Mouse (Mus musculus): ENCODE data around the gene Tesc. TPM values are rescaled to one million over a fixed set of nuclear protein-coding genes. Genes with fewer than 3 reads are reported as not detected.

The Tesc gene
- polyA plus RNA-seq, 1 experiment from 2014 or later: 10.6 TPM

GRCm38 (mm10) chr5:118017527-118017926 is 10.0 kb upstream of the Tesc start:
- Histone ChIP-seq H3K36me3 (no peaks in the 10 kb centered on the region), H3K4me1 (peaks cover 10% of the 10 kb centered on the region), H3K27ac (replicated peaks) (no peak overlapping the region), H3K4me2 (replicated peaks) (no peak overlapping the region), H3K27me3 (no peaks in the 10 kb centered on the region), H3K4me3 (no peak overlapping the region), H3K9me3 (no peaks in the 10 kb centered on the region), H3K9ac (replicated peaks) (no peak overlapping the region)
- WGBS: 62% methylated on average over 5 of the region's 5 CpGs
- ATAC-seq (replicated peaks): no peak

GRCm38 (mm10) chr5:118019905-118020304 is 7.6 kb upstream of the Tesc start:
- no peak overlapping the region for H3K9ac ChIP-seq (replicated peaks)
- WGBS: 62% methylated on average over 11 of the region's 11 CpGs

GRCm38 (mm10) chr5:118023053-118023452 is 4.5 kb upstream of the Tesc start:
- WGBS: 81% methylated on average over 3 of the region's 3 CpGs
- Histone ChIP-seq H3K4me2 (replicated peaks) (no peak overlapping the region), H3K9me3 (no peaks in the 10 kb centered on the region), H3K27ac (replicated peaks) (no peak overlapping the region), H3K27me3 (peaks cover 29% of the 10 kb centered on the region), H3K36me3 (no peaks in the 10 kb centered on the region), H3K9ac (replicated peaks) (no peak overlapping the region), H3K4me1 (peaks cover 19% of the 10 kb centered on the region), H3K4me3 (no peak overlapping the region)
- no peak for ATAC-seq (replicated peaks)

More at GRCm38 (mm10) chr5:118019905-118020304, 7.6 kb upstream of the Tesc start:
- Histone ChIP-seq H3K27ac (replicated peaks) (no peak overlapping the region), H3K36me3 (no peaks in the 10 kb centered on the region), H3K27me3 (no peaks in the 10 kb centered on the region), H3K4me2 (replicated peaks) (no peak overlapping the region), H3K4me3 (no peak overlapping the region), H3K9me3 (no peaks in the 10 kb centered on the region), H3K4me1 (peaks cover 5% of the 10 kb centered on the region)
- ATAC-seq (replicated peaks): no peak

GRCm38 (mm10) chr5:118025880-118026279 is 1.7 kb upstream of the Tesc start:
- no peak for ATAC-seq (replicated peaks)
- H3K4me1 ChIP-seq: peaks cover 38% of the 10 kb centered on the region
- no peak overlapping the region for H3K27ac ChIP-seq (replicated peaks)
- no peak overlapping the region for H3K4me3 ChIP-seq
- H3K4me2 ChIP-seq (replicated peaks): no peak overlapping the region
- 2% methylated on average over 12 of the region's 12 CpGs for WGBS
- peaks cover 49% of the 10 kb centered on the region for H3K27me3 ChIP-seq
- H3K9me3 ChIP-seq: no peaks in the 10 kb centered on the region
- no peaks in the 10 kb centered on the region for H3K36me3 ChIP-seq
- H3K9ac ChIP-seq (replicated peaks): no peak overlapping the region

GRCm38 (mm10) chr5:118026343-118026742 is 1.2 kb upstream of the Tesc start:
- no peaks in the 10 kb centered on the region for H3K36me3 ChIP-seq
- no peak overlapping the region for H3K4me3 ChIP-seq
- peaks cover 49% of the 10 kb centered on the region for H3K27me3 ChIP-seq
- 2% methylated on average over 13 of the region's 13 CpGs for WGBS
- no peaks in the 10 kb centered on the region for H3K9me3 ChIP-seq
- ATAC-seq (replicated peaks): no peak
- H3K27ac ChIP-seq (replicated peaks): no peak overlapping the region
- H3K9ac ChIP-seq (replicated peaks): no peak overlapping the region
- H3K4me2 ChIP-seq (replicated peaks): no peak overlapping the region
- peaks cover 42% of the 10 kb centered on the region for H3K4me1 ChIP-seq

GRCm38 (mm10) chr5:118027101-118027697 is 344 bp upstream of the Tesc start:
- Histone ChIP-seq H3K4me3 (peak overlapping the region; percentile 74), H3K27me3 (peaks cover 49% of the 10 kb centered on the region), H3K4me2 (replicated peaks) (peak overlapping the region; percentile 100), H3K36me3 (no peaks in the 10 kb centered on the region), H3K9ac (replicated peaks) (peak overlapping the region; percentile 58), H3K9me3 (no peaks in the 10 kb centered on the region), H3K4me1 (peaks cover 43% of the 10 kb centered on the region), H3K27ac (replicated peaks) (no peak overlapping the region)
- no peak for ATAC-seq (replicated peaks)
- under 1% methylated on average over 39 of the region's 39 CpGs for whole genome bisulfite sequencing

- H3K4me2 ChIP-seq (replicated peaks): peak overlapping the region; percentile 100
- peak overlapping the region; percentile 74 for H3K4me3 ChIP-seq
- H3K36me3 ChIP-seq: no peaks in the 10 kb centered on the region
- ATAC-seq (replicated peaks): 0 out of 2 replicates have a peak, but pooled peaks have one; percentile 10
- H3K9ac ChIP-seq (replicated peaks): peak overlapping the region; percentile 58
- H3K9me3 ChIP-seq: no peaks in the 10 kb centered on the region
- peaks cover 49% of the 10 kb centered on the region for H3K27me3 ChIP-seq
- no peak overlapping the region for H3K27ac ChIP-seq (replicated peaks)
- WGBS: 1% methylated on average over 69 of the region's 79 CpGs
- peaks cover 43% of the 10 kb centered on the region for H3K4me1 ChIP-seq
Measured at GRCm38 (mm10) chr5:118028191-118029034, 870 bp downstream of the Tesc start.

- peak overlapping the region; percentile 100 for H3K4me2 ChIP-seq (replicated peaks)
- peaks cover 43% of the 10 kb centered on the region for H3K4me1 ChIP-seq
- H3K9ac ChIP-seq (replicated peaks): no peak overlapping the region
- 6% methylated on average over 12 of the region's 12 CpGs for WGBS
- ATAC-seq (replicated peaks): peak; percentile 37; the same call in 1 of the 2 replicates
- peaks cover 49% of the 10 kb centered on the region for H3K27me3 ChIP-seq
- H3K36me3 ChIP-seq: no peaks in the 10 kb centered on the region
- no peak overlapping the region for H3K27ac ChIP-seq (replicated peaks)
- H3K9me3 ChIP-seq: no peaks in the 10 kb centered on the region
- H3K4me3 ChIP-seq: peak overlapping the region; percentile 74
Measured at GRCm38 (mm10) chr5:118029035-118029408, 1.5 kb downstream of the Tesc start.

- no peak overlapping the region for H3K27ac ChIP-seq (replicated peaks)
- peaks cover 43% of the 10 kb centered on the region for H3K4me1 ChIP-seq
- WGBS: 3% methylated on average over 10 of the region's 10 CpGs
- ATAC-seq (replicated peaks): peak; percentile 49
- H3K9ac ChIP-seq (replicated peaks): no peak overlapping the region
- H3K36me3 ChIP-seq: no peaks in the 10 kb centered on the region
- H3K4me2 ChIP-seq (replicated peaks): peak overlapping the region; percentile 100
- H3K27me3 ChIP-seq: peaks cover 49% of the 10 kb centered on the region
- H3K9me3 ChIP-seq: no peaks in the 10 kb centered on the region
- peak overlapping the region; percentile 74 for H3K4me3 ChIP-seq
Measured at GRCm38 (mm10) chr5:118029420-118029819, 1.9 kb downstream of the Tesc start.

GRCm38 (mm10) chr5:118030022-118030675 is 2.6 kb downstream of the Tesc start:
- peaks cover 43% of the 10 kb centered on the region for H3K4me1 ChIP-seq
- H3K4me3 ChIP-seq: no peak overlapping the region
- peaks cover 48% of the 10 kb centered on the region for H3K27me3 ChIP-seq
- H3K9me3 ChIP-seq: no peaks in the 10 kb centered on the region
- no peaks in the 10 kb centered on the region for H3K36me3 ChIP-seq
- ATAC-seq (replicated peaks): no peak
- no peak overlapping the region for H3K9ac ChIP-seq (replicated peaks)
- H3K4me2 ChIP-seq (replicated peaks): no peak overlapping the region; the same call in 1 of the 2 replicates
- 92% methylated on average over 9 of the region's 9 CpGs for WGBS
- H3K27ac ChIP-seq (replicated peaks): no peak overlapping the region

- Histone ChIP-seq H3K36me3 (no peaks in the 10 kb centered on the region), H3K4me1 (peaks cover 43% of the 10 kb centered on the region), H3K4me2 (replicated peaks) (no peak overlapping the region), H3K9ac (replicated peaks) (no peak overlapping the region), H3K4me3 (no peak overlapping the region), H3K27ac (replicated peaks) (no peak overlapping the region), H3K27me3 (peaks cover 39% of the 10 kb centered on the region), H3K9me3 (no peaks in the 10 kb centered on the region)
- ATAC-seq (replicated peaks): no peak
- 57% methylated on average over 5 of the region's 5 CpGs for WGBS
Measured at GRCm38 (mm10) chr5:118031059-118031458, 3.5 kb downstream of the Tesc start.

GRCm38 (mm10) chr5:118031508-118031907 is 4.0 kb downstream of the Tesc start:
- no peak overlapping the region for H3K4me2 ChIP-seq (replicated peaks)
- H3K9ac ChIP-seq (replicated peaks): no peak overlapping the region
- H3K27me3 ChIP-seq: peaks cover 36% of the 10 kb centered on the region
- H3K27ac ChIP-seq (replicated peaks): no peak overlapping the region
- no peaks in the 10 kb centered on the region for H3K9me3 ChIP-seq
- no peak for ATAC-seq (replicated peaks)
- no peak overlapping the region for H3K4me3 ChIP-seq
- WGBS: 29% methylated on average over 4 of the region's 4 CpGs
- H3K4me1 ChIP-seq: peaks cover 40% of the 10 kb centered on the region
- no peaks in the 10 kb centered on the region for H3K36me3 ChIP-seq

Data from forebrain, embryonic 15.5 days (tissue).